15 mouse cellular contexts compared by ENCODE assay signal in the genomic region with DNA sequence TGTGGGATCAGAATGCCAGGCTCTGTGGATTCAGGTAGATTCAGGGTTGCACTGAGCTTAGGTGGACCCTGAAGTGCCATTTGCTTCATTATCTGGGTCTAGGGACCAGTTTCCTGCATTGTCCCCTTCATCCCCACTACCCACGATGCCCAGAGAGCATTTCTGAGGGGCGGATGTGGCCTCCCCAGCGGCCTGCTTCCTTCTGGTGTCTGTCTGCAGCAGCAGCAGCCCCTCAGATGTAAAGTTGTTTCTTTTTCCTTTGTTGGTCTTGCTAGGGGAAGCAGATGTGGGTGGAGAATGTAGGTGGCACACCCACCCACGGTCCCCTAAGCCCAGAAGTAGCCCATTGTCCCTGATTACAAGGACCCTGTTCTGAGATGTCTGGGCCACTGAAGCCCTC.
DNase-seq lines count a peak whose midpoint lies in the region; ATAC-seq and TF ChIP-seq lines count a peak whose summit lies in the region.
"Had no signal": no experiment of that assay in that cellular context is flagged by ENCODE, and none has a peak within 500 bp of the region (broad histone marks: within the 10 kb centered on the region; RNA-seq: fewer than 3 reads in every experiment).

No protein-coding gene starts in this region.

- WGBS in heart, embryonic 10.5 days, result 54% methylated on average over 4 of the region's 4 CpGs
- WGBS in thymus, adult 2 months, result 0% methylated on average over 4 of the region's 4 CpGs

- no peaks in the 10 kb centered on the region for H3K27me3 ChIP-seq in heart, embryonic 10.5 days (ENCODE audit: insufficient read depth, poor library complexity, severe bottlenecking)
- H3K27me3 ChIP-seq in thymus, adult 2 months (ENCODE audit: control insufficient read depth, insufficient read depth, low read length), result no peaks in the 10 kb centered on the region

- peak; percentile 45 for ATAC-seq in activated CD4-positive, CD25-positive, alpha-beta regulatory T cell, adult 4 months

- no peaks in the 10 kb centered on the region for H3K36me3 ChIP-seq in heart, embryonic 10.5 days
- H3K36me3 ChIP-seq in thymus, adult 2 months (ENCODE audit: control insufficient read depth, insufficient read depth, low read length), result 0 out of 2 replicates have a peak, but pooled peaks cover 3% of the 10 kb centered on the region
- H3K36me3 ChIP-seq: limb, embryonic 10.5 days had no signal

- DNase-seq in heart, adult 11 months, result peak; percentile 81
- DNase-seq in heart, embryonic 10.5 days (ENCODE audit: low spot score), result no peak
- DNase-seq in A20 (ENCODE audit: low read depth, low spot score), result peak; percentile 40
- peak; percentile 67 for DNase-seq in thymus, adult 2 months
- no peak for DNase-seq in layer of hippocampus, adult 9-10 months (ENCODE audit: low spot score)
- DNase-seq in left cerebral cortex, postnatal 10 days (ENCODE audit: extremely low spot score in 1 of 2, low spot score in 2 of 2), result no peak
- DNase-seq in frontal cortex, postnatal 14 days (ENCODE audit: low spot score in 2 of 2), result no peak
- DNase-seq: gastrocnemius, postnatal 25 days; lung, postnatal 36 days; midbrain, embryonic 14.5 days; right cerebral cortex, postnatal 4 days had no signal

- no peak overlapping the region for H3K4me3 ChIP-seq in heart, embryonic 10.5 days
- no peak overlapping the region for H3K4me3 ChIP-seq in thymus, adult 2 months (ENCODE audit: control insufficient read depth, insufficient read depth, low read length)
- H3K4me3 ChIP-seq: limb, embryonic 10.5 days had no signal

- peaks cover 23% of the 10 kb centered on the region for H3K4me1 ChIP-seq in heart, embryonic 10.5 days
- H3K4me1 ChIP-seq in thymus, adult 2 months (replicated peaks; ENCODE audit: control insufficient read depth, insufficient read depth, low read length), result peaks cover 52% of the 10 kb centered on the region

- TF ChIP-seq POLR2A in thymus, adult 2 months (IDR thresholded peaks at IDR 0.05; ENCODE audit: control insufficient read depth, extremely low read depth, insufficient read depth, low read length, poor library complexity), result 0 out of 2 replicates have a peak, but pooled peaks have one; percentile 20

- no peak overlapping the region for H3K27ac ChIP-seq in heart, embryonic 10.5 days
- H3K27ac ChIP-seq in thymus, adult 2 months (ENCODE audit: control insufficient read depth, insufficient read depth, low read length), result peak overlapping the region; percentile 71
- H3K27ac ChIP-seq: hindbrain, embryonic 14.5 days; limb, embryonic 10.5 days; liver, embryonic 14.5 days had no signal

- H3K9me3 ChIP-seq in heart, embryonic 10.5 days, result no peaks in the 10 kb centered on the region
- H3K9me3 ChIP-seq: limb, embryonic 10.5 days had no signal

- no peak for TF ChIP-seq CTCF in thymus, adult 2 months (IDR thresholded peaks at IDR 0.05; ENCODE audit: borderline replicate concordance, control insufficient read depth, extremely low read depth, insufficient read depth, low read length, poor library complexity)

- intact Hi-C loops in left cerebral cortex, postnatal 10 days (cut with DNase I), result no loop called here

Comparison
In these comparisons a context has a peak if more than half of its experiments do, and no peak if none do; other contexts are left out.
1. DNase-seq: peak in heart, adult 11 months (single experiment), A20 (single experiment) and thymus, adult 2 months (single experiment); none in heart, embryonic 10.5 days (single experiment), layer of hippocampus, adult 9-10 months (single experiment), left cerebral cortex, postnatal 10 days (0 of 2) and frontal cortex, postnatal 14 days (0 of 2).